Mouse (Mus musculus) hindbrain, embryonic 14.5 days (tissue): ENCODE data around the gene Gpr132. TPM values are rescaled to one million over a fixed set of nuclear protein-coding genes. Genes with fewer than 3 reads are reported as not detected.

Source experiments
- ATAC-seq: fragments of 200-750 bp; cut with Nextera tagmentation; 2 replicates; pipeline ENCODE4 v1.8.0; 2017; ENCODE audit warnings: moderate number of reproducible peaks, mild to moderate bottlenecking, moderate TSS enrichment, moderate library complexity; ENCODE audit not compliant: low FRiP score
- DNase-seq: peaks from one replicate; pipeline ENCODE4 v3.0.0-alpha.2; 2015; ENCODE audit warnings: low spot score
- H3K27ac ChIP-seq: fragments of 300-500 bp; sonication (generic); 2 replicates; pipeline ENCODE4 v1.5.1; 2014; ENCODE audit warnings: mild to moderate bottlenecking, moderate library complexity
- H3K27me3 ChIP-seq: fragments of 300-500 bp; sonication (generic); 2 replicates; pipeline ENCODE4 v1.6.1; 2014; ENCODE audit warnings: mild to moderate bottlenecking, low read length, mixed read lengths; ENCODE audit not compliant: control insufficient read depth, insufficient read depth
- H3K36me3 ChIP-seq: fragments of 300-500 bp; sonication (generic); replicated peaks from 2 replicates; pipeline ENCODE4 v1.6.1; 2014; ENCODE audit not compliant: control insufficient read depth, insufficient read depth
- H3K4me1 ChIP-seq: fragments of 300-500 bp; sonication (generic); replicated peaks from 2 replicates; pipeline ENCODE4 v1.6.1; 2014; ENCODE audit warnings: antibody characterized with exemption, low read length, mixed read lengths; ENCODE audit not compliant: control insufficient read depth, insufficient read depth
- H3K4me2 ChIP-seq: fragments of 300-500 bp; sonication (generic); replicated peaks from 2 replicates; pipeline ENCODE4 v1.6.1; 2014; ENCODE audit warnings: mild to moderate bottlenecking, moderate library complexity
- H3K4me3 ChIP-seq: fragments of 300-500 bp; sonication (generic); replicated peaks from 2 replicates; pipeline ENCODE4 v1.5.1; 2014; ENCODE audit warnings: mild to moderate bottlenecking, low read length
- H3K9ac ChIP-seq: fragments of 300-500 bp; sonication (generic); 2 replicates; pipeline ENCODE4 v1.6.1; 2014
- H3K9me3 ChIP-seq: fragments of 300-500 bp; sonication (generic); 2 replicates; pipeline ENCODE4 v1.6.1; 2016; ENCODE audit warnings: low read length; ENCODE audit not compliant: control insufficient read depth
- WGBS: fragments of 180-500 bp; shearing (Covaris S2); extraction: QIAGEN DNeasy Blood & Tissue Kit; methylation state at CpG from one replicate; pipeline ENCODE4 v1.1.7; 2014; 5-methylcytosine and 5-hydroxymethylcytosine counted together
- polyA plus RNA-seq: library from polyadenylated mRNA; unstranded; fragments of >200 nt; fragmentation: Nextera tagmentation; extraction: Ambion mirVana; gene quantifications from 2 replicates; pipeline ENCODE4 v1.2.1, GENCODE M21; 2014

Gpr132 gene
- polyA plus RNA-seq, 1 experiment from 2014 or later = not detected

DNA sequence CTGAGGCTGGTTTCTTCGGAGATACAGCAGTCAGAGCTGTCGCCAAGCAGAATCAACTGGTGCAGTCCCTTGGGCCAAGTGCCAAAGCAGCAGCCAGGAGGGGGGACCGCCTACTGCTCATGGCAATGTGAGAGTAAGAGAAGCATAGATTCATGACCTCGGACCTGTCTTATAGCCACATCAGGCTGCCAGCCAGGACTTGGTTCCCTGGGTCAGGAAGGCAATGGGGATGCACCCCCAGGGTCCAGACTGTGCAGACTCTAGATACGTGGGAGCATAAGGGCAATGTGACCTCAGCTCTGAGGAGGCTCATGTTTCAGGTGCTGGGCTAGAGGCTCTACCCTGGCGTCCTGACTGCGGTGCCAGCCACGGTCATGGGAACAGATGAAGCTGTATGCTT is 35.9 kb upstream of the Gpr132 start:
- Histone ChIP-seq H3K4me3 (no peak overlapping the region), H3K36me3 (peaks cover 25% of the 10 kb centered on the region), H3K4me2 (no peak overlapping the region), H3K9ac (no peak overlapping the region), H3K27me3 (no peaks in the 10 kb centered on the region), H3K4me1 (no peaks in the 10 kb centered on the region), H3K9me3 (no peaks in the 10 kb centered on the region), H3K27ac (no peak overlapping the region)
- DNase-seq (no peak), ATAC-seq (no peak)
- WGBS = 69% methylated on average over 8 of the region's 8 CpGs

DNA sequence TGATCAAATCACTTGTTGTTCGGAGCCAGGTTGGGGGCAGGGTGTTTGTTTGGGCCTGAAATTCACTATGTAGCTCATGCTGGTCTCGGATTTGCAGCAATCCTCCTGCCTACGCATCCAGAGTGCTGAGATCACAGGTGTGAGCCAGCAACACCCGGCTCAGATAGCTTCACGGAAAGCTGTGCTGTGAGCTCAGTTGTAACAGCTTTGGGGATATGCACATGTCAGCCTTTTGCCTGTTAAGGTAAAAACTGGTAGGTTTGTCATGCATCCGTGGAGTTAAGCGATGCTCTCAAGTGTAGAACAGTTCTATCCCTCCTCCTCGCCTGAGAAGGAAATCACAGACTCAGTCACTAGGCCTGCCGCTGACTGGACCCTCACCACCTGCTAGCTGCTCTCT is 32.6 kb upstream of the Gpr132 start:
- Histone ChIP-seq H3K36me3 (peaks cover 9% of the 10 kb centered on the region; the same call in 1 of the 2 replicates), H3K9me3 (no peaks in the 10 kb centered on the region), H3K27me3 (no peaks in the 10 kb centered on the region), H3K4me2 (no peak overlapping the region), H3K27ac (no peak overlapping the region), H3K4me3 (no peak overlapping the region), H3K9ac (no peak overlapping the region), H3K4me1 (0 out of 2 replicates have a peak, but pooled peaks cover 3% of the 10 kb centered on the region)
- no peak for ATAC-seq
- no peak for DNase-seq
- 88% methylated on average over 9 of the region's 9 CpGs for WGBS

DNA sequence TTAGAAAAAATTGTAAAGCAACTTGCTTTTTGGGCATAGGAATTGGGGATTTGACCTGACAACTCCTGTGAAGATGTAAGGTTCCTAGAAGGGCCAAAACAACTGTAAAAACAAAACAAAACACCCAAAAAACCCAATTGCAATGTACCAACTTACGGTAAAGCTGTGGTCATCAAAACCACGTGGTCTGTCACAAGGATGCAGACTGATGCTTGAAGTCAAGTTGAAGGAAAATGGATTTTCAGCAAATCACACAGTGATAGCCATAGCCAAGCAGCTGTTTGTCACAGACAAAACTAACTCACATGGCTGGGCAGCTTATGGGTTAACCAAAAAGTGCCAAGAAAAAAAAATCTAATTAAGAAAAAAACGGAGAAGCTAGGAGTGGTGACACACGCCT is 30.9 kb upstream of the Gpr132 start:
- 56% methylated on average over 4 of the region's 4 CpGs for WGBS

DNA sequence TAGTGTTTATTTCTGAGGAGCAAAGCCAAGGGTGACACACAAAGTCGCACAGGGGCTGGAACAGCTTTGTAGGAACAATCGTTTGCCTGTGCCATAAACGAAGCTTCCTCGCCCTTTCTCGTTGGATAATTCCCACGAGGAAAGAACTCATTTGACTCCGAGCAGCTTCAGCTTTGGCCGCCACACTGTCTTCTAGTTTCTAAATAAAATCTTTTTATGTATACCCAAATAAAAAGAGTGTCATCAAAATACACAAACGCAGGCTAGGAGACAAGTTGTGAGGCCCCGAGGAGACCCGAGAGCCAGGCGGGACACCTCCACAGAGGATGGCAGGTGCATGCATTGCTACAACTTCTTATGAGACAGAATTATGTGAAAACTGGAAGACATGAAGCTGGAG is 30.3 kb upstream of the Gpr132 start:
- DNase-seq = no peak
- no peaks in the 10 kb centered on the region for H3K27me3 ChIP-seq
- no peak overlapping the region for H3K4me3 ChIP-seq
- WGBS = 62% methylated on average over 12 of the region's 12 CpGs
- H3K4me1 ChIP-seq = 0 out of 2 replicates have a peak, but pooled peaks cover 3% of the 10 kb centered on the region
- no peak for ATAC-seq
- no peaks in the 10 kb centered on the region for H3K36me3 ChIP-seq
- H3K27ac ChIP-seq = 0 out of 2 replicates have a peak overlapping the region, but pooled peaks have one; percentile 21
- no peak overlapping the region for H3K4me2 ChIP-seq
- H3K9ac ChIP-seq = no peak overlapping the region
- H3K9me3 ChIP-seq = no peaks in the 10 kb centered on the region

More for the DNA sequence above, 30.9 kb upstream of the Gpr132 start:
- H3K4me1 ChIP-seq = 0 out of 2 replicates have a peak, but pooled peaks cover 3% of the 10 kb centered on the region
- H3K27me3 ChIP-seq = no peaks in the 10 kb centered on the region
- no peak overlapping the region for H3K9ac ChIP-seq
- no peak overlapping the region for H3K4me3 ChIP-seq
- no peaks in the 10 kb centered on the region for H3K9me3 ChIP-seq
- no peak for ATAC-seq
- no peak overlapping the region for H3K4me2 ChIP-seq
- no peaks in the 10 kb centered on the region for H3K36me3 ChIP-seq
- H3K27ac ChIP-seq = 0 out of 2 replicates have a peak overlapping the region, but pooled peaks have one; percentile 21
- DNase-seq = no peak

DNA sequence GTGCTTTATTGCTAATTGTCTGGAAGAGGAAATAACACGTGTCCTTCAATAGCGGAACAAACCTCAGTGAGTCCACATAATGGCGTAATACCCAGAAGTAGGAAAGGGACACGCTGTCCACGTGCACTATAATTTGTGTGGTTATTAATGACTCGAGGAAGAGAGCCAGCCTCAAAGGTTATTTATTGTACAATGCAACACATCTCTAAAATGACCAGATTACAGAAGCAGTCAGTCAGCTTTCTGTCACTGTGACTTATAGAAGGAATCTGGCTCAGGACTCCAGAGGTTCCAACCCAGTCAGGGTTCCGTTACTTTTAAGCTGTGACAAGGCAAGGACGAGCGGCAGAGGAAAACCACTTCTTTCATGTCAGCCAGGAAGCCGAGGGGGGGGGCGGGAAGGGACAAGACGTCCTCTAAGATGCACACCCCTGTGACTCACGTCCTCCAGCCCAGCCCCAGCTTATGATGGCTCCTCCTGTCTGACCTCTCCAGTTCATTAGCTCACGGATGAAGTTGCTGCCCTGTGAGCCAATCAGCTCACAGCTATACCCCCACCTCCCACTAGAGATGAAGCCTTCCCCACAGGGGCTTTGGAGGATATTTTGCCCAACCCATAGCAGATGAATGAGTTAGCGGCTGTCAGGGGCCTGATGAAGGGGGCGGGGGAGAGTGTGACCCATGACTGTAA is 29.6 kb upstream of the Gpr132 start:
- Histone ChIP-seq H3K27me3 (no peaks in the 10 kb centered on the region), H3K27ac (no peak overlapping the region), H3K9me3 (no peaks in the 10 kb centered on the region), H3K4me3 (no peak overlapping the region), H3K36me3 (no peaks in the 10 kb centered on the region), H3K4me1 (0 out of 2 replicates have a peak, but pooled peaks cover 3% of the 10 kb centered on the region), H3K4me2 (peak overlapping the region; percentile 22), H3K9ac (no peak overlapping the region)
- ATAC-seq (peak; percentile 70), DNase-seq (no peak)
- 33% methylated on average over 16 of the region's 16 CpGs for WGBS

DNA sequence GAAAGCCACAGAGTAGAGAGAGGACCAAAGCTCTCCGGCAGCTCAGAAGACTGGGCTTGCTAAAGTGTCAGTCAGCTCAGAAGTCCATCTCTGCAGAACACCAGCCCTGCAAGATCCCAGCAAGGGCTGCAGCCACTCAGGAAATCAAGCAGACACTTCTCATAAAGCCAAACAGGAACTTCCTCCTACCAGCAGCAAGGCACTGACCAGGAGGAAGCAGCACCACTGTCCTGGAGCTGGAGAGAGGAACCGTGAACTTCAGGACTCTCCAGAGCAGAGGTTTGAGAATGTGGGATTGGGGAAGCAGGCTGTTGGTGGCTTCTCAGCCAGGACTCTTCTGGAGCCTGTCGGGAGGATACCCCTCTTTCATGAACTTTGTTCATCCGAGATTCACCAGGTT is 26.9 kb upstream of the Gpr132 start:
- Histone ChIP-seq H3K4me3 (no peak overlapping the region), H3K4me2 (no peak overlapping the region), H3K9ac (no peak overlapping the region), H3K9me3 (no peaks in the 10 kb centered on the region), H3K4me1 (0 out of 2 replicates have a peak, but pooled peaks cover 3% of the 10 kb centered on the region), H3K27me3 (no peaks in the 10 kb centered on the region), H3K36me3 (no peaks in the 10 kb centered on the region), H3K27ac (peak overlapping the region; percentile 26; the same call in 1 of the 2 replicates)
- ATAC-seq (no peak), DNase-seq (no peak)
- WGBS = 76% methylated on average over 4 of the region's 4 CpGs

DNA sequence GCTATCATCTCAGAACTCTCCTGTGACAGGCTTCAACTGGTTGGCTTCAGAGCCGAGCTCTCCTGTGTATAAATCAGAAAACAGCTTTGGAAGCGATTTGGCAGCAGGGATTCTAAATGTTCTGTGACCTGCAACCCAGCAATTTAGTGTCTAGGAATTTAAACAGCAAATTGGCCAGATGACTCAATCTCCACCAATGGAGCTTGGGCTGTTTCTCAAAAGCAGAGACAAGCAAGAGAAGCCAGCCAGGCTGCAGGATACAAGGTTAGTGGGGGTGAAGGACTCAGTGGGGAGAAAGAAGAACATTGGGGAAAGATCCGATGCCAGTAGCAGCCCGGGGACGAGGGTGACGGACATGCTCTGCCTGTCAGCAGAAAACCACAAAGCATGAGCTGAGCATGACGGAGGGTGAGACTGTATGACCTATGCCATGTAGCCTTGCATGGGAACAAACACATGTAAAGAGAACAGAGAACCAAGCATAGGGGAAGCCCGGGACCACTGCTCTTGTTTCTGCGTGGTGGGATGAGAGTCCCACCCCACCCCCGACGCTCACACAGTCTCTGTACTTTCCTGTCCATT is 26.4 kb upstream of the Gpr132 start:
- Histone ChIP-seq H3K4me2 (no peak overlapping the region), H3K27ac (peak overlapping the region; percentile 26; the same call in 1 of the 2 replicates)
- WGBS = 71% methylated on average over 11 of the region's 11 CpGs

DNA sequence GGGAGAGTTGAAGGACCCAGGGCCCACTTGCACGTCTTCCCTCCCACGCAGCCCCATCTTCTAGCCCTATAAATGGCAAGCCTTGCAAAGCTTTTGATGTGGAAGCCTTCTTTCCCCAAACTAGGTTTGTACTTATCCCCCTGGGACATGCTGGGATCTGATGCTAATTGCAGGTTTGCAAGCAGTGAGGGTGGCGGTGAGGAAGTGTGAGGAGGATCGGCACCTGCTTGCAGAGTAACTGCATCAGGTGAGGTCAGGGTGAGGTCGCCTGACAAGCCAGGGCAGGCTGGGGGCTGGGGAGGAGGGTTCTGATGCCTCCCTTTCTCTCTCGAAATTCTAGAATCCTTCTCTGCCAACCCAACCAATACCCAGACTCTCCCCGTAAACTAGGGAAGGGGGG is 17.4 kb upstream of the Gpr132 start:
- Histone ChIP-seq H3K9me3 (no peaks in the 10 kb centered on the region), H3K4me3 (no peak overlapping the region), H3K27ac (no peak overlapping the region), H3K4me1 (no peaks in the 10 kb centered on the region), H3K36me3 (no peaks in the 10 kb centered on the region), H3K9ac (no peak overlapping the region), H3K4me2 (no peak overlapping the region), H3K27me3 (no peaks in the 10 kb centered on the region)
- ATAC-seq (no peak), DNase-seq (no peak)
- 64% methylated on average over 7 of the region's 7 CpGs for WGBS

More for the DNA sequence above, 26.4 kb upstream of the Gpr132 start:
- no peak overlapping the region for H3K4me3 ChIP-seq
- no peaks in the 10 kb centered on the region for H3K27me3 ChIP-seq
- no peaks in the 10 kb centered on the region for H3K36me3 ChIP-seq
- H3K4me1 ChIP-seq = 0 out of 2 replicates have a peak, but pooled peaks cover 3% of the 10 kb centered on the region
- H3K9ac ChIP-seq = no peak overlapping the region
- ATAC-seq (no peak), DNase-seq (no peak)
- H3K9me3 ChIP-seq = no peaks in the 10 kb centered on the region

DNA sequence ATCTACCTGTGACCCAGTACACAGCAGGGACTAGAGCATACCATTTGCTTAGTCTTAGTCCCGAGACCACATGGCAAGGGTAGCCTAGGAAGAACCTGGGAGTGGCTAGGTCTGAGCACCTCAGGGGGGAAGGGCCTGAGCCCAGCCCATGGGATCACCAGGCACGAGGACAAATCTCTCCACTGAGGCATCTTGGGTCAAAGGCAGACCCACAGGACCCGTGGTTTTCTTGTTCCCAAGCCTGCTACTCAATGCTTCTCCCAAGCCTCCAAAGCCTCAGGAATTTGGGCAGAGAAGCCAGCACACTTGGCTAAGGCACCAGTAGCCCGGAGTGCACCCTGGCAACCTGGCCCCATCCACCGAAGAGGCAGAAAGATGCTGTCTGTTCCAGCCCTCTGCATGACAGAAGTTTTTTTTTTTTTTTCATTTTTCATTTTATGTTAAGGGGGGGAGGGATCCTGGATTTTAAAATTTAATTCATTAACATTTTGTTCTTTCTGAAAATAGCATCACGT is 13.3 kb upstream of the Gpr132 start:
- Histone ChIP-seq H3K4me2 (no peak overlapping the region), H3K4me1 (peaks cover 5% of the 10 kb centered on the region; the same call in 1 of the 2 replicates), H3K36me3 (no peaks in the 10 kb centered on the region), H3K9me3 (no peaks in the 10 kb centered on the region), H3K4me3 (no peak overlapping the region), H3K27ac (no peak overlapping the region), H3K27me3 (peaks cover 27% of the 10 kb centered on the region), H3K9ac (no peak overlapping the region)
- ATAC-seq = no peak
- DNase-seq = no peak
- WGBS = 69% methylated on average over 6 of the region's 6 CpGs
